Comparison of ENCODE assay signal across 10 mouse cellular contexts in the genomic region with DNA sequence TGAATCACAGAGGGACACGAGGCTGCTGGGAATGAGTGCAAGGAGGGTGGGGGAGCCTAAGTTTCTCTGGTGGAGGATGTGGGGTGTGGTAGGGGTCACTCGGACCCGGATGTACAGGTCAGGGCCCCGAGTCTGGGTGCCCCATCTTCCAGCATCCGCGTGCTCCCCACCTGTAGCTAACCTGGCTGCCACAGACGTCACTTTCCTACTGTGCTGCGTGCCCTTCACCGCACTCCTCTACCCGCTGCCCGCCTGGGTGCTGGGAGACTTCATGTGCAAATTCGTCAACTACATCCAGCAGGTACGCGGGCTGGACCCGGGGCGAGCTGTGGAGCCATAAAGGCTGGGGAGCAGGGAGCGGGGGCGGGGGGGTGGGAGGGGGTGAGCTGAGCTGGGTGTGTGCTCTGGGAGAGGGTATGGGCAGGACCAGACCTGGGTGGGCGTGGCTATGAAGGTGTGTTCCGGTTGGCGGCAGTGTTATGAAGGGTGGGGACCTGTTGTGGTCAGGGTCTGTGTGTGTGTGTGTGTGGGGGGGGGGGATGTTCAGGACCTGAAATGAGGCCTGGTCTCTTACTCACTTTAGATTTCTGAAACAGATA. TPM values are rescaled to one million over a fixed set of nuclear protein-coding genes. Genes with fewer than 3 reads are reported as not detected.
A peak's percentile ranks its signal among the peaks of the same experiment; 100 is the strongest.
DNase-seq lines count a peak whose midpoint lies in the region; ATAC-seq lines count a peak whose summit lies in the region.
"Had no signal": no experiment of that assay in that cellular context is flagged by ENCODE, and none has a peak within 500 bp of the region (broad histone marks: within the 10 kb centered on the region; RNA-seq: fewer than 3 reads in every experiment).

No protein-coding gene starts in this region.

- peaks cover 55% of the 10 kb centered on the region for H3K4me1 ChIP-seq in heart, embryonic 13.5 days
- H3K4me1 ChIP-seq in liver, embryonic 12.5 days = peaks cover 80% of the 10 kb centered on the region

- H3K27ac ChIP-seq in heart, embryonic 13.5 days (replicated peaks) = no peak overlapping the region
- H3K27ac ChIP-seq in liver, embryonic 12.5 days = no peak overlapping the region

- no peaks in the 10 kb centered on the region for H3K36me3 ChIP-seq in heart, embryonic 13.5 days
- no peaks in the 10 kb centered on the region for H3K36me3 ChIP-seq in liver, embryonic 12.5 days

- H3K4me3 ChIP-seq in heart, embryonic 13.5 days = peak overlapping the region; percentile 67
- H3K4me3 ChIP-seq in liver, embryonic 12.5 days = peak overlapping the region; percentile 19
- H3K4me3 ChIP-seq: erythroblast, embryonic 14.5 days had no signal

- 4% methylated on average over 21 of the region's 21 CpGs for WGBS in heart, embryonic 13.5 days
- 13% methylated on average over 21 of the region's 21 CpGs for WGBS in liver, embryonic 12.5 days (ENCODE audit: insufficient replicate concordance)

- peak overlapping the region; percentile 26; the same call in 1 of the 2 replicates for H3K9ac ChIP-seq in heart, embryonic 13.5 days
- no peak overlapping the region for H3K9ac ChIP-seq in liver, embryonic 12.5 days

- no peaks in the 10 kb centered on the region for H3K9me3 ChIP-seq in heart, embryonic 13.5 days
- H3K9me3 ChIP-seq in liver, embryonic 12.5 days (replicated peaks) = no peaks in the 10 kb centered on the region

- peaks cover 70% of the 10 kb centered on the region for H3K27me3 ChIP-seq in heart, embryonic 13.5 days (replicated peaks)
- peaks cover 68% of the 10 kb centered on the region for H3K27me3 ChIP-seq in liver, embryonic 12.5 days (replicated peaks)

- peak overlapping the region; percentile 60 for H3K4me2 ChIP-seq in heart, embryonic 13.5 days
- H3K4me2 ChIP-seq in liver, embryonic 12.5 days = peak overlapping the region; percentile 48

- no peak for ATAC-seq in heart, embryonic 13.5 days (ENCODE audit: extremely low read depth, insufficient number of reproducible peaks, low FRiP score, low TSS enrichment)
- no peak for ATAC-seq in liver, embryonic 12.5 days

- DNase-seq in heart, postnatal 36 days = no peak
- peak; percentile 46 for DNase-seq in urinary bladder, postnatal 14 days (ENCODE audit: low spot score)
- no peak for DNase-seq in urinary bladder, adult 2 months (ENCODE audit: low spot score)
- DNase-seq in layer of hippocampus, adult 9-11 months = no peak
- DNase-seq in ovary, postnatal 36 days (ENCODE audit: low spot score) = no peak
- no peak for DNase-seq in left cerebral cortex, adult 8-10 months (ENCODE audit: low spot score in 2 of 2)

- intact Hi-C loops in heart, postnatal 36 days (cut with DNase I) = no loop called here

RNA-seq across cellular contexts. Expression of gene R3hdm4, which starts 1.7 kb away (rescaled TPM):
- polyA plus RNA-seq in heart, embryonic 13.5 days (2015; fragmentation: Nextera tagmentation; extraction: Ambion mirVana) = 95.6 and 100 TPM in 2 replicates
- total RNA-seq in heart, postnatal 36 days (2021) = 10 to 100 TPM; 81.0 to 88.1 TPM
- 140 and 147 TPM in 2 replicates for polyA plus RNA-seq in urinary bladder, adult 2 months (2012; rRNA removed)
- polyA plus RNA-seq in liver, embryonic 12.5 days (2016; fragmentation: Nextera tagmentation; extraction: Ambion mirVana) = 67.5 and 74.1 TPM in 2 replicates
- total RNA-seq in left cerebral cortex, adult 8-10 months (2022) = 100 to 1,000 TPM; 312 to 357 (median 346) TPM

RNA-seq across cellular contexts. Expression of gene Kiss1r, which starts 2.6 kb away (rescaled TPM):
- polyA plus RNA-seq in heart, embryonic 13.5 days (2015; fragmentation: Nextera tagmentation; extraction: Ambion mirVana) = 0.60 and 0.67 TPM in 2 replicates
- total RNA-seq in heart, postnatal 36 days (2021) = under 1 TPM; 0.17 to 0.38 TPM
- polyA plus RNA-seq in urinary bladder, adult 2 months (2012; rRNA removed) = 5.5 and 5.7 TPM in 2 replicates
- polyA plus RNA-seq in liver, embryonic 12.5 days (2016; fragmentation: Nextera tagmentation; extraction: Ambion mirVana) = 0.35 and 0.43 TPM in 2 replicates
- total RNA-seq in left cerebral cortex, adult 8-10 months (2022) = 1 to 10 TPM; 5.8 to 8.3 (median 6.4) TPM

RNA-seq across cellular contexts. Expression of gene Arid3a, which starts 7.5 kb away (rescaled TPM):
- 3.4 and 4.2 TPM in 2 replicates for polyA plus RNA-seq in heart, embryonic 13.5 days (2015; fragmentation: Nextera tagmentation; extraction: Ambion mirVana)
- total RNA-seq in heart, postnatal 36 days (2021) = 1 to 10 TPM; 1.9 to 2.6 TPM
- 3.8 and 4.1 TPM in 2 replicates for polyA plus RNA-seq in urinary bladder, adult 2 months (2012; rRNA removed)
- polyA plus RNA-seq in liver, embryonic 12.5 days (2016; fragmentation: Nextera tagmentation; extraction: Ambion mirVana) = 5.6 and 6.4 TPM in 2 replicates
- total RNA-seq in left cerebral cortex, adult 8-10 months (2022) = 1 to 10 TPM; 5.0 to 7.8 (median 7.5) TPM

RNA-seq across cellular contexts. Expression of gene Gm26602, which starts 8.7 kb away (rescaled TPM):
- 1.7 TPM in 1 of 2 replicates, not detected in the other for polyA plus RNA-seq in heart, embryonic 13.5 days (2015; fragmentation: Nextera tagmentation; extraction: Ambion mirVana)
- total RNA-seq in heart, postnatal 36 days (2021) = not detected
- polyA plus RNA-seq in urinary bladder, adult 2 months (2012; rRNA removed) = not detected in 2 replicates
- polyA plus RNA-seq in liver, embryonic 12.5 days (2016; fragmentation: Nextera tagmentation; extraction: Ambion mirVana) = 0.98 and 11.0 TPM in 2 replicates
- not detected for total RNA-seq in left cerebral cortex, adult 8-10 months (2022)
- polyA plus RNA-seq: large intestine, adult 2 months had no signal

RNA-seq across cellular contexts. Expression of gene Med16, which starts 10.6 kb away (rescaled TPM):
- polyA plus RNA-seq in heart, embryonic 13.5 days (2015; fragmentation: Nextera tagmentation; extraction: Ambion mirVana) = 41.8 and 42.1 TPM in 2 replicates
- 10 to 100 TPM; 53.0 to 53.2 TPM for total RNA-seq in heart, postnatal 36 days (2021)
- 31.7 and 40.9 TPM in 2 replicates for polyA plus RNA-seq in urinary bladder, adult 2 months (2012; rRNA removed)
- polyA plus RNA-seq in liver, embryonic 12.5 days (2016; fragmentation: Nextera tagmentation; extraction: Ambion mirVana) = 26.6 and 27.4 TPM in 2 replicates
- 10 to 100 TPM; 51.9 to 68.0 (median 61.4) TPM for total RNA-seq in left cerebral cortex, adult 8-10 months (2022)
